Mouse (Mus musculus) midbrain, embryonic 15.5 days (tissue): ENCODE measurements around the gene Tas2r121. TPM values are rescaled to one million over a fixed set of nuclear protein-coding genes. Genes with fewer than 3 reads are reported as not detected.
"Not testable (repeated sequence)": the region's sequence is repeated elsewhere in the genome, so short reads cannot be mapped to it uniquely, and the experiment has no call there.

Source experiments
- ATAC-seq: fragments of 200-750 bp; cut with Nextera tagmentation; replicated peaks from 2 replicates; pipeline ENCODE4 v1.8.0; 2017; ENCODE audit warnings: moderate TSS enrichment
- H3K27ac ChIP-seq: fragments of 300-500 bp; sonication (generic); 2 replicates; pipeline ENCODE4 v1.5.1; 2015; ENCODE audit warnings: mild to moderate bottlenecking, inconsistent platforms
- H3K27me3 ChIP-seq: fragments of 300-500 bp; sonication (generic); replicated peaks from 2 replicates; pipeline ENCODE4 v1.6.1; 2015; ENCODE audit warnings: inconsistent platforms
- H3K36me3 ChIP-seq: fragments of 300-500 bp; sonication (generic); replicated peaks from 2 replicates; pipeline ENCODE4 v1.6.1; 2015; ENCODE audit warnings: inconsistent platforms
- H3K4me1 ChIP-seq: fragments of 300-500 bp; sonication (generic); 2 replicates; pipeline ENCODE4 v1.6.1; 2015; ENCODE audit warnings: inconsistent platforms
- H3K4me2 ChIP-seq: fragments of 300-500 bp; sonication (generic); 2 replicates; pipeline ENCODE4 v1.6.1; 2015; ENCODE audit warnings: inconsistent platforms, mild to moderate bottlenecking, moderate library complexity
- H3K4me3 ChIP-seq: fragments of 300-500 bp; sonication (generic); 2 replicates; pipeline ENCODE4 v1.5.1; 2015; ENCODE audit warnings: mild to moderate bottlenecking, inconsistent platforms
- H3K9ac ChIP-seq: fragments of 300-500 bp; sonication (generic); 2 replicates; pipeline ENCODE4 v1.6.1; 2015; ENCODE audit warnings: mild to moderate bottlenecking, inconsistent platforms
- H3K9me3 ChIP-seq: fragments of 300-500 bp; sonication (generic); 2 replicates; pipeline ENCODE4 v1.6.1; 2016; ENCODE audit warnings: inconsistent platforms
- WGBS: fragments of 180-500 bp; shearing (Covaris S2); methylation state at CpG from one replicate; pipeline ENCODE4 v1.1.7; 2015; ENCODE audit warnings: mixed read lengths; 5-methylcytosine and 5-hydroxymethylcytosine counted together
- polyA plus RNA-seq: library from polyadenylated mRNA; unstranded; fragments of >200 nt; fragmentation: Nextera tagmentation; extraction: Ambion mirVana; gene quantifications from 2 replicates; pipeline ENCODE4 v1.2.1, GENCODE M21; 2015

Gene Tas2r121
- polyA plus RNA-seq = not detected in 2 replicates

GRCm38 (mm10) chr6:132700907-132701306, at the start of gene Tas2r121:
Tas2r121 (minus strand) TSS chr6:132701007.
- WGBS = 76% methylated on average over 1 of the region's 1 CpGs
- no peaks in the 10 kb centered on the region for H3K27me3 ChIP-seq
- ATAC-seq = no peak
- no peak within 1 kb of the TSS for H3K4me3 ChIP-seq
- no peaks in the 10 kb centered on the region for H3K36me3 ChIP-seq
- H3K9ac ChIP-seq = no peak within 1 kb of the TSS
- no peaks in the 10 kb centered on the region for H3K4me1 ChIP-seq
- no peaks in the 10 kb centered on the region for H3K9me3 ChIP-seq
- H3K27ac ChIP-seq = no peak within 1 kb of the TSS
- no peak within 1 kb of the TSS for H3K4me2 ChIP-seq

GRCm38 (mm10) chr6:132750206-132750605, 49.4 kb upstream of the Tas2r121 start:
- Histone ChIP-seq H3K36me3 (no peaks in the 10 kb centered on the region), H3K9me3 (no peaks in the 10 kb centered on the region), H3K4me3 (no peak overlapping the region), H3K27ac (no peak overlapping the region), H3K4me2 (no peak overlapping the region), H3K4me1 (no peaks in the 10 kb centered on the region), H3K27me3 (no peaks in the 10 kb centered on the region), H3K9ac (no peak overlapping the region)
- WGBS = 86% methylated on average over 2 of the region's 2 CpGs
- no peak for ATAC-seq

- Histone ChIP-seq H3K4me2 (no peak within 1 kb of the TSS), H3K9me3 (no peaks in the 10 kb centered on the region), H3K27me3 (no peaks in the 10 kb centered on the region), H3K36me3 (no peaks in the 10 kb centered on the region), H3K4me1 (no peaks in the 10 kb centered on the region), H3K9ac (no peak within 1 kb of the TSS), H3K4me3 (no peak within 1 kb of the TSS), H3K27ac (no peak within 1 kb of the TSS)
- WGBS = 79% methylated on average over 2 of the region's 2 CpGs
- ATAC-seq = no peak
Measured at GRCm38 (mm10) chr6:132737935-132738334, 37.1 kb upstream of the Tas2r121 start, which contains the start of gene Tas2r115. Tas2r115 (minus strand) TSS chr6:132738035.

- Histone ChIP-seq H3K27ac (no peak within 1 kb of the TSS), H3K9me3 (no peaks in the 10 kb centered on the region), H3K36me3 (no peaks in the 10 kb centered on the region), H3K4me1 (no peaks in the 10 kb centered on the region), H3K4me2 (no peak within 1 kb of the TSS), H3K4me3 (no peak within 1 kb of the TSS), H3K27me3 (no peaks in the 10 kb centered on the region), H3K9ac (no peak within 1 kb of the TSS)
- ATAC-seq = no peak
- whole genome bisulfite sequencing = 85% methylated on average over 3 of the region's 3 CpGs
Measured at GRCm38 (mm10) chr6:132711828-132712227, 11.0 kb upstream of the Tas2r121 start, which contains the start of gene Tas2r122. Tas2r122 (minus strand) TSS chr6:132711928.

GRCm38 (mm10) chr6:132691596-132691995, 9.2 kb downstream of the Tas2r121 start:
- not testable (repeated sequence) for H3K27me3 ChIP-seq, H3K36me3 ChIP-seq, H3K4me1 ChIP-seq, H3K27ac ChIP-seq, H3K4me3 ChIP-seq, H3K4me2 ChIP-seq, H3K9me3 ChIP-seq, ATAC-seq, H3K9ac ChIP-seq
- 91% methylated on average over 7 of the region's 7 CpGs for WGBS

- Histone ChIP-seq H3K4me2 (no peak within 1 kb of the TSS), H3K4me1 (no peaks in the 10 kb centered on the region), H3K9ac (no peak within 1 kb of the TSS), H3K9me3 (no peaks in the 10 kb centered on the region), H3K27me3 (no peaks in the 10 kb centered on the region), H3K4me3 (no peak within 1 kb of the TSS), H3K27ac (no peak within 1 kb of the TSS), H3K36me3 (no peaks in the 10 kb centered on the region)
- ATAC-seq = no peak
Measured at GRCm38 (mm10) chr6:132656653-132657052, 44.2 kb downstream of the Tas2r121 start, which contains the start of gene Tas2r120. Tas2r120 (plus strand) TSS chr6:132656953.

DNA sequence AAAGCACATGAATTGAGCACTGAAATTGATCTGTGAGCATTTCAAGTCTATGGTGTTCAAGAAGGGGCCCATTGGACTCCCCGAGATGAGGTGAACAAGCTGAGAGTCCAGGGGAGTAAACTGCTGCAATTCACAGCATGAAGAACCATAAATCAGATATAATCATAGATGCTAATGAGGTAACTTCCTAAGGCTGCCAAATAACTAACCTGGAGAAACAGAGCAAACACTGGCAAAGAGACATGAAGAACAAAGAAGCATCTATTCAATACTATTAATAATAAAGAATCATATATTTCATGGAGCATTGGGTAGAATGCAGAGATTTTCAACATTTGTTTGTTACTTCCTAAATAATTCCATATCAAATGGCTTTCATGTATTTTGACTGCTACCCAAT, 49.4 kb downstream of the Tas2r121 start, which contains the start of gene A630073D07Rik:
Gene A630073D07Rik, minus strand, starts transcription at position 101 of the 400 bp plus-strand sequence.
- no peaks in the 10 kb centered on the region for H3K4me1 ChIP-seq
- no peak within 1 kb of the TSS for H3K27ac ChIP-seq
- H3K36me3 ChIP-seq = no peaks in the 10 kb centered on the region
- no peaks in the 10 kb centered on the region for H3K9me3 ChIP-seq
- H3K9ac ChIP-seq = no peak within 1 kb of the TSS
- WGBS = 87% methylated on average over 1 of the region's 1 CpGs
- no peak within 1 kb of the TSS for H3K4me3 ChIP-seq
- no peaks in the 10 kb centered on the region for H3K27me3 ChIP-seq
- no peak for ATAC-seq
- H3K4me2 ChIP-seq = no peak within 1 kb of the TSS

Other genes with a start within 250 kb of the Tas2r121 start
- not detected in 2 replicates for gene Prh1, start 131.2 kb downstream of the Tas2r121 start, polyA plus RNA-seq
- not detected in 2 replicates for gene Prp2, start 105.1 kb downstream of the Tas2r121 start, polyA plus RNA-seq
- not detected in 2 replicates for gene A630073D07Rik, start 49.5 kb downstream of the Tas2r121 start, polyA plus RNA-seq
- gene Tas2r120, start 44.1 kb downstream of the Tas2r121 start, polyA plus RNA-seq = not detected in 2 replicates
- gene Tas2r122, start 10.9 kb upstream of the Tas2r121 start, polyA plus RNA-seq = not detected in 2 replicates
- not detected in 2 replicates for gene Tas2r115, start 37.0 kb upstream of the Tas2r121 start, polyA plus RNA-seq
- gene Tas2r124, start 53.7 kb upstream of the Tas2r121 start, polyA plus RNA-seq = not detected in 2 replicates
- gene Tas2r102, start 61.1 kb upstream of the Tas2r121 start, polyA plus RNA-seq = not detected in 2 replicates
- gene Tas2r136, start 77.2 kb upstream of the Tas2r121 start, polyA plus RNA-seq = not detected in 2 replicates
- not detected in 2 replicates for gene Tas2r117, start 101.8 kb upstream of the Tas2r121 start, polyA plus RNA-seq
- not detected in 2 replicates for gene Tas2r123, start 146.1 kb upstream of the Tas2r121 start, polyA plus RNA-seq
- gene Tas2r116, start 154.4 kb upstream of the Tas2r121 start, polyA plus RNA-seq = not detected in 2 replicates
- gene Tas2r110, start 167.0 kb upstream of the Tas2r121 start, polyA plus RNA-seq = not detected in 2 replicates
- not detected in 2 replicates for gene Tas2r113, start 192.0 kb upstream of the Tas2r121 start, polyA plus RNA-seq
- not detected in 2 replicates for gene Tas2r125, start 208.6 kb upstream of the Tas2r121 start, polyA plus RNA-seq